Comparison of ENCODE assay signal across 8 mouse cellular contexts in the genomic region with DNA sequence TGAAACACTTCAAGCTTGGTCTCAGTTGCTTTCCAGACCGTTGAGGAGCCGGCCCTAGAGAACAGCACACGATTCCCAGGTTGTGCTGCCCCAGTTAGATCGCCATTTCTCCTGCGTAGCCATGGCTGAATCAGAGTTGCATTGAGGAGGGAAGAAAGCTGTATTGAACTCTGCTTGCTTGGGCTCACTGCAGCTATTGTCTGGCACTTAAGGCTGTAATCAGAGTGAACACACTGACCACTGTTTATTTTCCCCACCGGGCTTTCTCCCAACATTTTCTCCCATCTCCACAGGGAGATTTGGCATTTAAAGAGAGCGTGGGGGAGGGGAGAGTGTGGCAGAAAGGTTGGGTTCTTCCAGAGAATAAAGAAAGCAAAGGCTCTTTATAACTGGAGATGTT. TPM values are rescaled to one million over a fixed set of nuclear protein-coding genes. Genes with fewer than 3 reads are reported as not detected.
A peak's percentile ranks its signal among the peaks of the same experiment; 100 is the strongest.
DNase-seq lines count a peak whose midpoint lies in the region; ATAC-seq and TF ChIP-seq lines count a peak whose summit lies in the region.
"Had no signal": no experiment of that assay in that cellular context is flagged by ENCODE, and none has a peak within 500 bp of the region (broad histone marks: within the 10 kb centered on the region; RNA-seq: fewer than 3 reads in every experiment).

No protein-coding gene starts in this region.

- peaks cover 25% of the 10 kb centered on the region for H3K4me1 ChIP-seq in embryonic facial prominence, embryonic 12.5 days
- H3K4me1 ChIP-seq in hindbrain, embryonic 16.5 days (ENCODE audit: control insufficient read depth, insufficient read depth, low read depth, low read length), result peaks cover 17% of the 10 kb centered on the region
- peaks cover 40% of the 10 kb centered on the region for H3K4me1 ChIP-seq in neural tube, embryonic 13.5 days (replicated peaks)

- no peak for TF ChIP-seq CTCF in left cerebral cortex, adult 2 months (IDR thresholded peaks at IDR 0.05)

- no peak overlapping the region for H3K9ac ChIP-seq in embryonic facial prominence, embryonic 12.5 days
- peak overlapping the region; percentile 0 for H3K9ac ChIP-seq in hindbrain, embryonic 16.5 days (ENCODE audit: low read depth, low read length)
- H3K9ac ChIP-seq in neural tube, embryonic 13.5 days, result peak overlapping the region; percentile 43; the same call in 1 of the 2 replicates

- peak overlapping the region; percentile 4; the same call in 1 of the 2 replicates for H3K4me2 ChIP-seq in embryonic facial prominence, embryonic 12.5 days (replicated peaks)
- H3K4me2 ChIP-seq in hindbrain, embryonic 16.5 days (ENCODE audit: low read length), result peak overlapping the region; percentile 9
- no peak overlapping the region; the same call in 1 of the 2 replicates for H3K4me2 ChIP-seq in neural tube, embryonic 13.5 days

- ATAC-seq in embryonic facial prominence, embryonic 12.5 days (ENCODE audit: insufficient number of reproducible peaks, insufficient read depth, low FRiP score, low TSS enrichment), result no peak
- ATAC-seq in hindbrain, embryonic 16.5 days, result peak; percentile 63
- ATAC-seq in neural tube, embryonic 13.5 days (ENCODE audit: low read depth), result no peak

- H3K9me3 ChIP-seq in embryonic facial prominence, embryonic 12.5 days, result peaks cover 4% of the 10 kb centered on the region; the same call in 1 of the 2 replicates
- 0 out of 2 replicates have a peak, but pooled peaks cover 4% of the 10 kb centered on the region for H3K9me3 ChIP-seq in hindbrain, embryonic 16.5 days (ENCODE audit: control insufficient read depth, low read length)
- 0 out of 2 replicates have a peak, but pooled peaks cover 3% of the 10 kb centered on the region for H3K9me3 ChIP-seq in neural tube, embryonic 13.5 days

- H3K36me3 ChIP-seq in embryonic facial prominence, embryonic 12.5 days, result no peaks in the 10 kb centered on the region
- no peaks in the 10 kb centered on the region for H3K36me3 ChIP-seq in hindbrain, embryonic 16.5 days (ENCODE audit: control insufficient read depth, insufficient read depth, low read length)
- no peaks in the 10 kb centered on the region for H3K36me3 ChIP-seq in neural tube, embryonic 13.5 days

- H3K27me3 ChIP-seq in embryonic facial prominence, embryonic 12.5 days, result no peaks in the 10 kb centered on the region
- no peaks in the 10 kb centered on the region for H3K27me3 ChIP-seq in hindbrain, embryonic 16.5 days (replicated peaks; ENCODE audit: control insufficient read depth, insufficient read depth, low read length)
- H3K27me3 ChIP-seq in neural tube, embryonic 13.5 days, result no peaks in the 10 kb centered on the region

- no peak for DNase-seq in left cerebral cortex, adult 2 months (ENCODE audit: extremely low spot score in 1 of 2, low spot score in 2 of 2)
- no peak for DNase-seq in left cerebral cortex, postnatal 36 days (ENCODE audit: low spot score in 2 of 2)
- no peak for DNase-seq in adrenal gland, postnatal 25 days
- DNase-seq in retina, embryonic 14.5 days (ENCODE audit: low spot score), result no peak

- intact Hi-C loops in left cerebral cortex, adult 2 months (cut with DNase I), result loop anchor here (1.0 to 5.0 kb wide), 5 partner anchors 52 to 441 kb away; no protein-coding TSS in a partner anchor
- intact Hi-C loops in left cerebral cortex, postnatal 36 days (cut with DNase I), result loop anchor here (5.0 kb wide), 3 partner anchors 61 to 246 kb away; no protein-coding TSS in a partner anchor

- peak overlapping the region; percentile 86 for H3K27ac ChIP-seq in left cerebral cortex, adult 2 months
- no peak overlapping the region for H3K27ac ChIP-seq in embryonic facial prominence, embryonic 12.5 days
- peak overlapping the region; percentile 30; the same call in 1 of the 2 replicates for H3K27ac ChIP-seq in hindbrain, embryonic 16.5 days (ENCODE audit: low read depth, low read length)
- peak overlapping the region; percentile 54; the same call in 1 of the 2 replicates for H3K27ac ChIP-seq in neural tube, embryonic 13.5 days (replicated peaks)
- H3K27ac ChIP-seq: macrophage had no signal

- 31% methylated on average over 7 of the region's 7 CpGs for WGBS in embryonic facial prominence, embryonic 12.5 days
- 39% methylated on average over 7 of the region's 7 CpGs for WGBS in hindbrain, embryonic 16.5 days
- WGBS in neural tube, embryonic 13.5 days, result 37% methylated on average over 7 of the region's 7 CpGs

- no peak overlapping the region for H3K4me3 ChIP-seq in left cerebral cortex, adult 2 months
- no peak overlapping the region for H3K4me3 ChIP-seq in embryonic facial prominence, embryonic 12.5 days
- no peak overlapping the region for H3K4me3 ChIP-seq in hindbrain, embryonic 16.5 days (ENCODE audit: low read length)
- H3K4me3 ChIP-seq in neural tube, embryonic 13.5 days, result no peak overlapping the region

RNA-seq across cellular contexts. Expression of gene Prickle2, which starts 22.6 kb away (rescaled TPM):
- total RNA-seq in left cerebral cortex, adult 2 months (2021), result 100 to 1,000 TPM; 163 to 182 TPM
- 100 to 1,000 TPM; 164 to 189 TPM for total RNA-seq in left cerebral cortex, postnatal 36 days (2021)
- polyA plus RNA-seq in embryonic facial prominence, embryonic 12.5 days (2016; fragmentation: Nextera tagmentation; extraction: Ambion mirVana), result 7.5 and 8.0 TPM in 2 replicates
- 13.6 and 16.3 TPM in 2 replicates for polyA plus RNA-seq in hindbrain, embryonic 16.5 days (2015; fragmentation: Nextera tagmentation; extraction: Ambion mirVana)
- 12.3 and 13.8 TPM in 2 replicates for polyA plus RNA-seq in neural tube, embryonic 13.5 days (2015; fragmentation: Nextera tagmentation; extraction: Ambion mirVana)
- 8.3 and 9.5 TPM in 2 replicates for total RNA-seq in adrenal gland, postnatal 25 days (2021)

Comparison
In these comparisons a context has a peak if more than half of its experiments do, and no peak if none do; other contexts are left out.
1. RNA of gene Prickle2, which starts 22.6 kb away (total RNA-seq): 164 to 189 TPM in left cerebral cortex, postnatal 36 days and 163 to 182 TPM in left cerebral cortex, adult 2 months; 8.3 to 9.5 TPM in adrenal gland, postnatal 25 days; every median in the first group is over 10 times any median in the second.